Mouse (Mus musculus) limb, embryonic 13.5 days (tissue): ENCODE measurements at regions not wholly inside any gene's neighbourhood (a gene's known extent, or its start where the extent isn't known, plus 50 kb on each side); places are given as distances from the start of the nearest gene placed in this dataset.

Source experiments
- ATAC-seq: fragments of 200-750 bp; cut with Nextera tagmentation; 2 replicates; pipeline ENCODE4 v1.8.0; 2017; ENCODE audit warnings: low read depth, moderate number of reproducible peaks, moderate TSS enrichment; ENCODE audit not compliant: low FRiP score
- H3K27ac ChIP-seq: fragments of 300-500 bp; sonication (generic); 2 replicates; pipeline ENCODE4 v1.5.1; 2015; ENCODE audit warnings: inconsistent platforms, mild to moderate bottlenecking, moderate library complexity
- H3K27me3 ChIP-seq: fragments of 300-500 bp; sonication (generic); 2 replicates; pipeline ENCODE4 v1.6.1; 2015; ENCODE audit warnings: mild to moderate bottlenecking, inconsistent platforms
- H3K36me3 ChIP-seq: fragments of 300-500 bp; sonication (generic); 2 replicates; pipeline ENCODE4 v1.6.1; 2015; ENCODE audit warnings: inconsistent platforms, mild to moderate bottlenecking, moderate library complexity
- H3K4me1 ChIP-seq: fragments of 300-500 bp; sonication (generic); 2 replicates; pipeline ENCODE4 v1.6.1; 2015; ENCODE audit warnings: inconsistent platforms
- H3K4me2 ChIP-seq: fragments of 300-500 bp; sonication (generic); replicated peaks from 2 replicates; pipeline ENCODE4 v1.6.1; 2015; ENCODE audit warnings: inconsistent platforms, mild to moderate bottlenecking, moderate library complexity
- H3K4me3 ChIP-seq: fragments of 300-500 bp; sonication (generic); 2 replicates; pipeline ENCODE4 v1.5.1; 2015; ENCODE audit warnings: moderate library complexity, mild to moderate bottlenecking, inconsistent platforms
- H3K9ac ChIP-seq: fragments of 300-500 bp; sonication (generic); 2 replicates; pipeline ENCODE4 v1.6.1; 2015; ENCODE audit warnings: mild to moderate bottlenecking, inconsistent platforms
- H3K9me3 ChIP-seq: fragments of 300-500 bp; sonication (generic); 2 replicates; pipeline ENCODE4 v1.6.1; 2016; ENCODE audit warnings: inconsistent platforms
- WGBS: fragments of 180-500 bp; shearing (Covaris S2); methylation state at CpG from one replicate; pipeline ENCODE4 v1.1.7; 2015; 5-methylcytosine and 5-hydroxymethylcytosine counted together

- no peak overlapping the region for H3K27ac ChIP-seq
- H3K4me1 ChIP-seq: no peaks in the 10 kb centered on the region
- no peak overlapping the region for H3K4me3 ChIP-seq
- H3K27me3 ChIP-seq: peaks cover 17% of the 10 kb centered on the region; the same call in 1 of the 2 replicates
- H3K36me3 ChIP-seq: no peaks in the 10 kb centered on the region
- ATAC-seq: no peak
- no peak overlapping the region for H3K4me2 ChIP-seq
- WGBS: 69% methylated on average over 6 of the region's 6 CpGs
- no peak overlapping the region for H3K9ac ChIP-seq
- H3K9me3 ChIP-seq: no peaks in the 10 kb centered on the region
These were observed 308.8 kb upstream of the Castor2 start for GRCm38 (mm10) chr5:133790726-133791125.

GRCm38 (mm10) chr5:133788006-133788405, 311.5 kb upstream of the Castor2 start:
- H3K9ac ChIP-seq: no peak overlapping the region
- no peaks in the 10 kb centered on the region for H3K4me1 ChIP-seq
- no peaks in the 10 kb centered on the region for H3K9me3 ChIP-seq
- H3K4me3 ChIP-seq: no peak overlapping the region
- 88% methylated on average over 8 of the region's 8 CpGs for WGBS
- H3K27me3 ChIP-seq: peaks cover 32% of the 10 kb centered on the region
- H3K4me2 ChIP-seq: no peak overlapping the region
- no peak overlapping the region for H3K27ac ChIP-seq
- no peaks in the 10 kb centered on the region for H3K36me3 ChIP-seq
- no peak for ATAC-seq

GRCm38 (mm10) chr5:133787491-133787890, 312.0 kb upstream of the Castor2 start:
- Histone ChIP-seq H3K27me3 (peaks cover 29% of the 10 kb centered on the region), H3K4me3 (no peak overlapping the region), H3K9ac (no peak overlapping the region), H3K36me3 (no peaks in the 10 kb centered on the region), H3K9me3 (no peaks in the 10 kb centered on the region), H3K4me1 (no peaks in the 10 kb centered on the region), H3K4me2 (no peak overlapping the region), H3K27ac (no peak overlapping the region)
- no peak for ATAC-seq
- WGBS: 75% methylated on average over 7 of the region's 7 CpGs

- ATAC-seq: no peak
- Histone ChIP-seq H3K4me1 (0 out of 2 replicates have a peak, but pooled peaks cover 5% of the 10 kb centered on the region), H3K27me3 (peaks cover 5% of the 10 kb centered on the region; the same call in 1 of the 2 replicates), H3K36me3 (no peaks in the 10 kb centered on the region), H3K4me2 (no peak overlapping the region), H3K4me3 (no peak overlapping the region), H3K27ac (no peak overlapping the region), H3K9me3 (0 out of 2 replicates have a peak, but pooled peaks cover 4% of the 10 kb centered on the region), H3K9ac (no peak overlapping the region)
These were observed 322.9 kb upstream of the Castor2 start for GRCm38 (mm10) chr5:133776591-133776990.

- Histone ChIP-seq H3K4me1 (0 out of 2 replicates have a peak, but pooled peaks cover 5% of the 10 kb centered on the region), H3K9ac (no peak overlapping the region), H3K27ac (no peak overlapping the region), H3K27me3 (0 out of 2 replicates have a peak, but pooled peaks cover 2% of the 10 kb centered on the region), H3K9me3 (0 out of 2 replicates have a peak, but pooled peaks cover 4% of the 10 kb centered on the region), H3K4me3 (no peak overlapping the region), H3K36me3 (no peaks in the 10 kb centered on the region), H3K4me2 (no peak overlapping the region)
- no peak for ATAC-seq
- WGBS: 80% methylated on average over 3 of the region's 3 CpGs
These were observed 325.4 kb upstream of the Castor2 start for GRCm38 (mm10) chr5:133774116-133774515.

- 78% methylated on average over 2 of the region's 2 CpGs for WGBS
- no peaks in the 10 kb centered on the region for H3K4me1 ChIP-seq
These were observed 330.7 kb upstream of the Castor2 start for GRCm38 (mm10) chr5:133768856-133769255.

GRCm38 (mm10) chr5:133757817-133758216, 341.7 kb upstream of the Castor2 start:
- Histone ChIP-seq H3K27me3 (0 out of 2 replicates have a peak, but pooled peaks cover 3% of the 10 kb centered on the region), H3K4me3 (no peak overlapping the region), H3K4me1 (peaks cover 8% of the 10 kb centered on the region), H3K4me2 (no peak overlapping the region), H3K27ac (no peak overlapping the region), H3K9me3 (no peaks in the 10 kb centered on the region), H3K9ac (no peak overlapping the region), H3K36me3 (no peaks in the 10 kb centered on the region)
- ATAC-seq: no peak
- WGBS: 98% methylated on average over 2 of the region's 2 CpGs

More at GRCm38 (mm10) chr5:133768856-133769255, 330.7 kb upstream of the Castor2 start:
- no peak overlapping the region for H3K9ac ChIP-seq
- H3K9me3 ChIP-seq: 0 out of 2 replicates have a peak, but pooled peaks cover 4% of the 10 kb centered on the region
- H3K4me3 ChIP-seq: no peak overlapping the region
- H3K27me3 ChIP-seq: no peaks in the 10 kb centered on the region
- no peak for ATAC-seq
- H3K36me3 ChIP-seq: no peaks in the 10 kb centered on the region
- H3K4me2 ChIP-seq: no peak overlapping the region
- H3K27ac ChIP-seq: no peak overlapping the region

GRCm38 (mm10) chr5:133754180-133754579, 345.3 kb upstream of the Castor2 start:
- Histone ChIP-seq H3K4me2 (no peak overlapping the region), H3K27me3 (0 out of 2 replicates have a peak, but pooled peaks cover 4% of the 10 kb centered on the region), H3K9me3 (no peaks in the 10 kb centered on the region), H3K4me3 (no peak overlapping the region), H3K36me3 (no peaks in the 10 kb centered on the region), H3K27ac (no peak overlapping the region), H3K4me1 (peaks cover 8% of the 10 kb centered on the region), H3K9ac (no peak overlapping the region)
- no peak for ATAC-seq
- 28% methylated on average over 7 of the region's 7 CpGs for WGBS

GRCm38 (mm10) chr5:133753461-133754160, 345.9 kb upstream of the Castor2 start:
- ATAC-seq: no peak
- H3K4me2 ChIP-seq: no peak overlapping the region
- H3K27me3 ChIP-seq: 0 out of 2 replicates have a peak, but pooled peaks cover 4% of the 10 kb centered on the region
- no peak overlapping the region for H3K4me3 ChIP-seq
- H3K36me3 ChIP-seq: no peaks in the 10 kb centered on the region
- WGBS: 42% methylated on average over 8 of the region's 8 CpGs
- H3K4me1 ChIP-seq: peaks cover 8% of the 10 kb centered on the region
- H3K9ac ChIP-seq: no peak overlapping the region
- H3K27ac ChIP-seq: no peak overlapping the region
- no peaks in the 10 kb centered on the region for H3K9me3 ChIP-seq

- H3K36me3 ChIP-seq: no peaks in the 10 kb centered on the region
- ATAC-seq: no peak
- no peak overlapping the region for H3K4me3 ChIP-seq
- no peaks in the 10 kb centered on the region for H3K4me1 ChIP-seq
- no peak overlapping the region for H3K27ac ChIP-seq
- no peak overlapping the region for H3K4me2 ChIP-seq
- no peaks in the 10 kb centered on the region; the same call in 1 of the 2 replicates for H3K9me3 ChIP-seq
- H3K27me3 ChIP-seq: no peaks in the 10 kb centered on the region
- 65% methylated on average over 1 of the region's 1 CpGs for WGBS
- H3K9ac ChIP-seq: no peak overlapping the region
These were observed 352.6 kb upstream of the Castor2 start for GRCm38 (mm10) chr5:133746960-133747359.

- Histone ChIP-seq H3K27me3 (no peaks in the 10 kb centered on the region), H3K36me3 (no peaks in the 10 kb centered on the region), H3K9me3 (no peaks in the 10 kb centered on the region; the same call in 1 of the 2 replicates), H3K27ac (no peak overlapping the region), H3K4me3 (no peak overlapping the region), H3K4me1 (no peaks in the 10 kb centered on the region), H3K4me2 (no peak overlapping the region), H3K9ac (no peak overlapping the region)
- 79% methylated on average over 10 of the region's 10 CpGs for WGBS
- no peak for ATAC-seq
These were observed 353.1 kb upstream of the Castor2 start for GRCm38 (mm10) chr5:133746411-133746810.

GRCm38 (mm10) chr5:133744136-133744535, 355.4 kb upstream of the Castor2 start:
- no peak overlapping the region for H3K4me2 ChIP-seq
- no peaks in the 10 kb centered on the region for H3K36me3 ChIP-seq
- no peak for ATAC-seq
- no peak overlapping the region for H3K9ac ChIP-seq
- 89% methylated on average over 3 of the region's 3 CpGs for WGBS
- no peak overlapping the region for H3K27ac ChIP-seq
- H3K27me3 ChIP-seq: no peaks in the 10 kb centered on the region
- H3K9me3 ChIP-seq: no peaks in the 10 kb centered on the region; the same call in 1 of the 2 replicates
- H3K4me1 ChIP-seq: no peaks in the 10 kb centered on the region
- no peak overlapping the region for H3K4me3 ChIP-seq
